Mouse (Mus musculus): ENCODE results near the gene Gsg1l.

Gsg1l gene

DNA sequence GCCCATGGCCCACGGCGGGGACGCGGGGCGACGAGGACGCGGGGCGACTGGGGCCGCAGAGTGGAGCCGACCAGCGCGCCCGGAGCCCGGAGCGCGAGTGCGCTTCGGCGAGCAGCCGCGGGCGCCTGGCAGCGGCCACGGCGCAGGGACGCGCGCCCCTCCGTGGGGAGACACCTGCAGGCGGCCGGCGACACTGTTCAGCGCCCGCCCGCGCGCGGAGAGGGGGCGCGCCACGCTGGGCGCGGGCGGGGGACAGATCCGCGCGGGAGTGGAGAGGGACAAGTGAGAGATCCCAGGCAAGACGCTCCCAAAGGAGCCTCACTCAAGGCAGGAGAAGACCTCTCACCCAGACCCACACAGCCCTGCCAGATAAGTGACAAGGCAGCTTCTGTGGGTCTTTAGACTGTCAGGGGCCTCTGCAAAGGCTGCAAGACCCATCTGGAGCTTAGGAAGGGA is at the start of gene Gsg1l:
Gsg1l (minus strand) TSS at position 126 of the 456 bp plus-strand sequence.
- no peak for DNase-seq (ENCODE audit: extremely low read depth, low read depth)

DNA sequence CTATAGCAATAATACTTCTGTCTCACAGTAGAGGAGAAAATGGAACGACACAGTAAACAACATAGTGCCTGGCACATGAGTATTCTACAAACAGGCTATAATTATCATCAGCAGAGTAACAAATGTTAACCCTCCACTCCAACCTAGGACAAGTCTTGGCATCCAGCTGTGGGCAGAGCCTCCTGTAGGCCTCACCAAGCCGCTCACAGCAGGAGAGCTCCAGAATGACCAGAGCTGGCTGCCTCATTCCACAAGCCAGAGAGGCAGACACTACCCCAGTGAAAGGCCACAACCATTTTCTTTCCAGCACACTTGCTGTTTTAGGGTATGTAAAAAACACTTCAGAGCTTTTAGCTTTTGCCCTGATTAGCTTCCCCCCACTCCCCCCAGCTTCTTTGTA is 45.5 kb upstream of the Gsg1l start:
- no peak for DNase-seq (ENCODE audit: extremely low read depth, low read depth)

DNA sequence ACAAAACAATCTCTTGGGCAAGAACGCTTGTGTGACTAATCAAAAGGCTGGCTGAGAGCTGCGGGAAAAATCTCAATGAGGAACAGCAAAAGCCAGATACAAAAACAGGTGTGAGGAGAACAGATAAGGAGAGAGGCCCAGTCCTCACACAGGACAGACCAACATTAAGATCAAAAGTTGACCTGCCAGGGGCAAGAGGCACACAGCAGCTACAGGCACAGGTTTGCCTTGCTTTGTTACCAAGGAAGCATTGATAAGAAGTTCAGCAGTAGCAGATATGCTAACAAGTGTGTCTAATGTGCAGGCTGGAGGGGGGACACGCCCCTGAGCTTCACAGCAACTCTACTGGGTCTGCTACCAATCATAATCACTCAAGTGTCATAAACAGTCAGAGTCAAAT is 44.3 kb upstream of the Gsg1l start:
- DNase-seq (ENCODE audit: extremely low read depth, low read depth): no peak

DNA sequence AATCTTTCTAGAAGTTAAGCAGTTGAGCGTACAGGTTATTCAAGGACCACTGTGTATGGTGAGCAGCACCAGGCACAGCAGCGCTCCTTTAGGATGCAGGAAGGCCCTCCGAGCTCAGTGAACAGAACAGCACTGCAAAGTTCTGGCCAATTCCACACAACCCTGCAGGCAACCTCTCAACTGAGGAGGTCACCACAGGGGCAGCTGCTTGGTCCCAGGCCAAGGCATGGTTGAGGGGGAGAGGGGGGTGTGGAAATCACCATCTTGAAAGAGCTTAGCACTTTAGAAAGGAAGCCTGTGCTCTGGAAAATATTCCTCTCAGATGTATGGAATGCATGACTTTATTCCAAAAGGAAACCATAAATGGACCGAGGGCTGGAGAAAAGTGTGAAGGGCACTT is 39.3 kb upstream of the Gsg1l start:
- DNase-seq (ENCODE audit: extremely low read depth, low read depth): no peak

DNA sequence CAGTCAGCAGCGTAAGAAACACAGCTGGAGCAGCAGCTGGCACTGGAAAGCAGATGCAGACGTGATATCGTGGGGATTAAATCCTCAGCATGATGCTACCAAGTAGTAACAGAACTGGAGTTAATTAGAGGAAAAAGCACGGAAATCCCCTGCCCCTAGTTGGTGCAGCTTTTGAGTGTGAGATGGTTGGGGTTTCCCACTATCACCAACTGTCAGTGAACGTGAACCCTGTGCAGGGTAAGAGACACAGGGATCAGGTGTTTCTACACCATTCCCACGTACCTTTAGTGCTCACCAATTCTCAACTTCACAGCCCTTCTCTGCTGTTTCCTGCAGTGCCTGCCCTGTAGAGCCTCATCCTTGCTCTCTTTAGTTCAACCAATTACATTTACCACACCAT is 37.6 kb upstream of the Gsg1l start:
- DNase-seq (ENCODE audit: extremely low read depth, low read depth): no peak

DNA sequence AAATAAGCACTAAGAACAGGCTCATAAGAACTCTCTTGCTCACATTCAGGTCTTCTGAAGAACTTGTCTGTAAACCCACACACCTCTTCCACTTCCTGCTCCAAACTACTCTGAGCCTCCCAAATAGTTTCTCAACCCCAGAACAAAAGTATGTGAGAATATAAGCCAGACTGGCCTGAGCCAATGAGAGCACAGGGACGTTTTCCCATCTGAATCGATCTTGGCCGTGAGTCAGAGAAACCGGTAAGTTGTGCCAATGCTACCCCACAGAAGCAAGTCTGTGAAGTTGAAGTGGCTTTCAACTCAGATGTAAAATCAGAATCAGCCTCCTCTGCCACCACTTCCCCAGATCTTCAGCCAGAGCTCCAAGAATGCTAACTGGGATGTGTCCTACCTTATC is 31.1 kb upstream of the Gsg1l start:
- DNase-seq (ENCODE audit: extremely low read depth, low read depth): no peak

DNA sequence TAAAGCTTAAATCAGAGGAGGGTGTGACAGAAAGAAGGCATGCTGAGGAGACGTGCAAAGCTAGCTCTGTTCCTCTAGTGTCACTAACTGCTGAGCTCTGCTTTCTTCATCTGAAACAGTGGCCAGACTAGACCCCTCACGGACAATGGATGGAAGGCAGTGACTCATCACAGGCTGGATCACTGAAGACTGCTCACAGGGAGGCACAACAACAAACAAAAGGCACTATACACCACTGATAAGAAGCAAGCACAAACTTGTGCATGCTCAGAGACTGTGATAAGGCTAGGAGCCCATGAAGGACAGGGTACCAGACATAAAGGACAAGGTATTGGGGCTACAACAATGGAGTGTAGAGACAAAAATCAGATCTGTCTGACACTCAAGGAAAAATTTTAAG is 29.0 kb upstream of the Gsg1l start:
- no peak for DNase-seq (ENCODE audit: extremely low read depth, low read depth)

DNA sequence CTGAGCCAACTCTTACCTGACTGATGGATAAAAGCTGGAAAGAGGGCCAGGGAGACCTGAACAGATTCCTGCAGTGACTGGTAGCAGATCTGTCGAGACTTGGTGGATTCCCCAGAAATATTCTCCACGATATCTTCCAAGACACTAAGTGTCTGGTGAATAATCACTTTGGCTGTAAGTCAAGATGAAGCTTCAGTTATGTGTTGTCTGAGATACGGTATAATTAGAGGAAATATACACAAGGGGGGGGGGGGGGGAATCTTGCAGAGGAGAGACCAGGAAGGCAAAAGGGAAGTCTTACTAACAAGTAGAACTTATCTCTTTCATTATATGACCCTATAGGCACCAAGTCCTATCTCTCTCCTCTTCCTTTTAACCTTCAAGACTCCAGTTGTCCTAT is 27.7 kb upstream of the Gsg1l start:
- no peak for DNase-seq (ENCODE audit: extremely low read depth, low read depth)

DNA sequence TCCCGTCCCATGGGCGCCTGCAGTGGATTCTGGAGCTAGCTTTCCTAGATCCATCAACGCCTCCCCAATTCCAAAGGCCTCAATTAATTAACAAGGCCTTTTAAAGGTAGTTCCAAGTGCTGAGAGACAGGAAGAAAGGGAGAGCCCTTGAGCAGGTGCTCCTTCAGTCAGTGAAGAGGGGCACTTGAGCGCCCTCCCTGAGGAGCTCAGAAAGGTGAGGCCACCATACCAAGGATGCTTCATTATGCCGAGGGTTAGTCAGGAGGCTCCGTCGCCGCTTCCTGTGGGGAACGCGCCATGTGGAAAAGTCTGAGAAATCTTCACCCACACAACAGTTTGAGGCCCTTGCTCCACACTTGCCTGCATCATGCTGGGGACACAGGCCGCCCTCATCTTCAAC is 18.2 kb upstream of the Gsg1l start:
- DNase-seq (ENCODE audit: extremely low read depth, low read depth): no peak

DNA sequence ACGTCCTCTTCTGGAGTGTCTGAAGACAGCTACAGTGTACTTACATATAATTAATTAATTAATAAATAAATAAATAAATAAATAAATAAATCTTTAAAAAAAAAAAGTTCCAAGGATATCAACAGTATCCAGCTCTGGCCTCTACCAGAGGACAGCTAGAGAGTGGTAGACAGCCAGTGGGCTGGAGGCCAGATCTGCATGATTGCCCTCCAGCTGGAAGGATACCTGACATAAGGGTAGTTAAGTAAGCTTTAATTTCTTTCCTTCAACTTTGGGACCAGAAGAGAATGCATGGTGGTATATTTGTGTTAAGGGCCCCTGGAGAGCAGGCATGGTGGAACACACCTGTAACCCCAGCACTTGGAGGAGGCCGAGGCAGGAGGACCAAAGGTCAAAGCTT is 17.6 kb upstream of the Gsg1l start:
- DNase-seq (ENCODE audit: extremely low read depth, low read depth): no peak

DNA sequence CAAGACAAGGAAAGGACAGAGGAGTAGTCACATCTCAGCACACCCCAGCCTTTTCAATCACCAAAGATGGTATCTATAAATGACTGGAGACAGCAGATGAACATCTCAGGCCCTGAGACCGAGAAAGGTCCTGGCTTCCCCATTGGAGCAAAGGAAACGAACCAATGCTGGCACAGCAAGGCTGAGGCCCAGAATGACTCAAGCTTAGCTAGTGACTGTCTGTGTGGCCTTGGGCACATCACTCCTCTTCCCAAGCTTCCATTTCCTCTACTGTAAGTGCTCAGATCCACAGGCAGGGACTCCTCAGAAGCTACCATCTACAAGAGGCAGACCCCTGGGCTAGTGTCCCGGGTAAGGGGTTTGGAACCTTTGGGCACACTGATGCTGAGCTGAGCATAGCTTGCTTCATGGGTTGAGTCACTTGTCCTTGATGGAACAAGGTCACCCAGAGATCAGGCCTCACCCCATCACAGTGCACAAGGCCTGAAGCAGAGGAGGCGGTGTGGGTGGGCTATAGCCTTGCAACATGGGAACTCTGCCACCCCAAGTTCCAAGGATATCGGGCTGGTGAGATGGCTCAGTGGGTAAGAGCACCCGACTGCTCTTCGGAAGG is 17.1 kb upstream of the Gsg1l start:
- DNase-seq (ENCODE audit: extremely low read depth, low read depth): no peak

DNA sequence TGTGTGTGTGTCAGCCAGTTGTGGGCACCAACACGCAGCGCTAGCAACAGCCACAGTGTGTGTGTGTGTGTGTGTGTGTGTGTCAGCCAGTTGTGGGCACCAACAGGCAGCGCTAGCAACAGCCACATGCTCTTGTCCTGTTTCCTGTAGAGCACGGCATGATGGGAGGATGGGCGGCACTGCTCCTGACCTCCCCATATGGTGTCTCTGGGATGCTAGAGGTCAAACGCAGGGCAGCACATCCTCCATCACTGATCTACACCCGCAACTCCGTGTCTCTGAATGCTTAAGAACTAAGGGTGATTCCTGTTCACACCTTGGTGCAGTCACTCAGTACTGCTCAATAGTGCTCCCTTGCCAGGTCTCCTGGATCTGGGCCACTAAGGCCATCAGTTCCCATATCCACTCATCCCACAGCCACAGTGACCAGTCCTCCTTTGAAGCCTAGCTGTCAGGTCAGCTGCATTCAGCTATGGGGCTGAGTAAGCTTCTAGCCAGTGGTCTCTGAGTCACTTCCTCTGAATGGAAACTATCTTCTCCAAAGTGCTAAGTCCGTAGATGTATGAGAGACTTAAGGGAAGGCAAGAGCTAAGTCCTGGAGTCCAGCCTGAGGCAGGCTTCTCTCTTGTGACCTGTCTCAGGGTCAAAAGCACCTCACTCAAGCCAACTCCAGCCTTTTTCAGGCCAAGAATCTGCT is 15.2 kb upstream of the Gsg1l start:
- no peak for DNase-seq (ENCODE audit: extremely low read depth, low read depth)

DNA sequence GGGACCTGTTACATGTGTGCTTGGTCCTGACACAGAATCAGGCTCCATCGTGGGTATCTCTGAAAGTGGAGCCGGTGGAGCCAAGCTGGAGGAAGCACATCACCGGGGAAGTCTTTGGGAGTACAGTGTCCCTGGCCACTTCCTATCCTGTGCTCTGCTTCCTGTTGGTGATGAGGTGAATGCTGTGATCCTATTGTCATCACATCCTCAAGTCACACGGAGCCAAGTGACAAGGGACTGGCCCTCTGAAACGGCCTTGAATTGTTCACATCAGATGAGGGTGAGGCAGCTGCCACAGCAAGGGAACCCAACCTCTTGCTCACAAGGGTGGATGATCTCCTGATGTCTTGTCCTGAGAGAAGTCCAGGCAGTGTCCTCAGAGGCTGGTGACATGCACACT is 14.4 kb upstream of the Gsg1l start:
- no peak for DNase-seq (ENCODE audit: extremely low read depth, low read depth)

DNA sequence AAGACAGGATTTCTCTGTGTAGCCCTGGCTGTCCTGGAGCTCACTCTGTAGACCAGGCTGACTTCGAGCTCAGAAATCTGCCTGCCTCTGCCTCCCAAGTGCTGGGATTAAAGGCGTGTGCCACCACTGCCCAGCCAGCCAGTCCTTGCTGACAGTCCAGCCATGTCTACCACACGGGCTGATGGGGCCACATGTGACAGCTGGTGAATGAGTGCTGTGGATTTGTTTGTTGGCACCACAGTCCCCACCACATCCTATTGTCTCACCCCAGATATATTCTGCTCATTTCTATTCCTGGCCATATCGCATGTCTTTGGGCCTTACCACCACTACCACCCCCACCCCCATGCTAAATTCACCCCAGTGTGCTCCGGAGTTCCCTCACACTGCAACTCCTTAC is 12.5 kb upstream of the Gsg1l start:
- DNase-seq (ENCODE audit: extremely low read depth, low read depth): no peak

DNA sequence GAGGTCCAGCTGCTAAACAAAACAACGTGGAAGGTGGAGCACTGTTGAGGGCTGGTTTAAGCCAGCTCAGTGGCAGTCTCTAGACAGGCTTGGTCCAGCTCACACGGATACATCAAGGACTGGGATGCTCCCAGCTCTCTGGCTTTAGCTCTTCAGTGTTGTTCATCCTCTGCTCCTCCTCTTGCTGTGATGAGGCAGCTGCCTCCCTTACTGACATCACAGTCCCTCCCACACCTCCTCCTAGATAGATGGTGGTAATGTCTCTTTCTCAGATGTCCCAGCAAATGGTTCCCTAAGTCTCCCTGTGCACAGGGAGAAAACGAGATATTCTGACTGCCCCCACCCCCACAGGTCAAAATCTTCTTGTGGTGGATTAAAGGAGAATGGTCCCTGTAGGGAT is 11.0 kb upstream of the Gsg1l start:
- DNase-seq (ENCODE audit: extremely low read depth, low read depth): no peak

DNA sequence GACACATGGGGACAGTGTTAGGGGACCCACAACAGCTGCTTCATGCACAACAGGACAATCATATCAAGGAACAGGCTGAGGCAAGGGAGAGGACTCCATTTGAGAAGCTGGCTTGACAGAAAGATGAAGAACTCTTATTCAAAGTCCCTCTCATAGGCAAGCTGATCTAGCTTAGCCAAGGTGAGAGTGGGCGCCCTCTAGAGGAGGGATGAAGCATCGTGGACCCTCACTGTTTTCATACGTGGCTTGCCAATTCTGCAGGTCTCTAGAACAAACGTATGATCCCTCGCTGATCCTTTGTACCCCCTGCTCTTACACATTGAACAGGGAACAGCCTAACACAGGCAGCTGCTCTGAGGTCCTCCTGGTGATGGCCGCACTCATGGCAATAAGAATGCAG is 7.6 kb upstream of the Gsg1l start:
- peak; percentile 46 for DNase-seq (ENCODE audit: extremely low read depth, low read depth)

DNA sequence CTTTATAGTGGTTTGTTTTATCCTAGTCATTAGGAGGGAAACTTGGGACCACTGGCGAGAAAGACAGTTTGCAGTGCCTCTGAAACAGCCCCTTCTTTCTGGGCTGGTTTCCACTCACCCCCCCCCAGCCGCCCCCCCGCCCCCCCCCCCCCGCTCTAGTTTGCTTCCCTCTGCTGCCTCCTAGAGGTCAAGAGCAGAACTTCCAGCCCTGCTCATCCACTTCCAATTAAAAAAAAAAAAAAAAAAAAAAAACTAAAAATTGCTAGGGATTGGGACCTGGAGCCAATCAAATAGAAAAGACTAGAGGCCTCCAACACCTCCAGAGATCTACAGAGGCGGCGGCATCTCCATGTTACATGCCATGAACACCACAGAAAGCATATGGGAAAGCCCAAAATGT is 5.9 kb upstream of the Gsg1l start:
- no peak for DNase-seq (ENCODE audit: extremely low read depth, low read depth)

DNA sequence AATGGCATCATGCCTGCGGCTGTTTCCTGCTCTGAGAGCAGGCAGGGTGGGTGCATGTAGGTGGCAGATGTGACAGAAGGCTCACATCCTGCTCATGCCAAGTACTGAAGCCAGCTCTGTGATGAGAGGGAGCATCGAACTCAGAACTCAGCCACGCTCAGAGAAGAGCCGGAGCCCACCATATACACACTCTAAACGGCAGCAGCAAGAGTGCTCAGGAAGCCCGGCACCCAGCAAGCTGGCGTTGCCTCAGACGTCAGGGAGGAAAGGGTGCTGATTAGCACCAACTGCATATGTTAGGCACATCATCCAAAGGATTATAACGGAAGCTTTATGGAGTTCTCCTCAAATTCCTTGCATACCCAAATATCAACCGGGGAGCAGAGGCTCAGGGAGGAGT is 5.4 kb upstream of the Gsg1l start:
- no peak for DNase-seq (ENCODE audit: extremely low read depth, low read depth)

DNA sequence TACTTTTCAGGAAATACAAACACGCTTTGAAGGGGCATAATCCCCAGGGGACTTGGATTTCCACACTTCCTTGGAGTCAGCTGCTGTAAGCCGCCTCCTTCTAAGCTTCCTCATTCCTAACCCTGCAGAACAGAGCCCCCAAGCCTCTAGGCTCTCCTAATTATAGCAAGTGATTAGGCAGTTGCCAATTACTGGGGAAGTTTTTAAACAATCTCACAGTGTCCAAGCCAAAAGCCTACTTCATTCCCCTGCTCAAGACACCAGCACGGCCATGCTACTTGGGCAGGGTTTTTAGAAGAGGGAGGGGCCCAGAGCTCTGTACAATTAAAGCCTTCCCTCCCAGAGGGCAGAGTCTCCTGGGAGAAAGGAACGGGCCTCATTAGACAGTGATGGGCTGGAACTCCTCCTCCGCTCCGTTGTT is 4.1 kb upstream of the Gsg1l start:
- no peak for DNase-seq (ENCODE audit: extremely low read depth, low read depth)

DNA sequence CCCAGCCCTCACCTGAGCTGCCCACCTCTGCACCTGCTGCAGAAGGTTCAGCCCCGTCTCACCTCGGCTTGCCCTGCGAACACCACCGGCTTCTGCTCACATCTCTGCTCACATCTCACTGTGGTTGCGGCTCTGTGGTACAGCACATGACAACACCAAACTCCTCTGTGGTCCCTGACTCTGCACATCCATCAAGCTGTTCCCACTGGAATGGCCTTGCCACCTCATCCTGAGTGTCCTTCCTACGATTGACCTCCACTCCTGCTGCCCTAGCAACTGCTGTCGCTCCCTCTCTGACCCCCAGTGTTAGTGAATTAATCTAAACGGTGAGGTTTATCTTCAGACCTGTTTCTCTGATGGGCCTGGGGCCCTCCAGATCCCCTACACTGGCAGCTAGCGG is 2.9 kb upstream of the Gsg1l start:
- no peak for DNase-seq (ENCODE audit: extremely low read depth, low read depth)

DNA sequence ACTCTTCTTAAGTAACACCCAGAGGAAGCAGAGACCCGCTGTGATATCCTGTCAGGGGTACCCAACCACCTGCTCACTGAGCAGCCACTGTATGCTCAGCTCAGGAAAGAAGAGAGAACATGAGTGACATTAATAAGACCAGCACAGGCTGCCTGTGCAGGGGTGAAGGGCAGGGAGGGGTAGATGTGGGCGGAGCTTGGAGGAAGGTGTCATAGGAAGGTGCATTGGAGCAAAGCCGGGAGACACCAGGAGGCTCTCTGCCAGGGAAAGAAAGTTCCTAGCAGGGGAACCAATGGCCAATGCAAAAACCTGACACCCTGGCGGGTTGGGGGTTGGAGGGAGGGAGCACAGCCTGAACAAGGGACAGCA is 1.8 kb upstream of the Gsg1l start:
- DNase-seq (ENCODE audit: extremely low read depth, low read depth): no peak

DNA sequence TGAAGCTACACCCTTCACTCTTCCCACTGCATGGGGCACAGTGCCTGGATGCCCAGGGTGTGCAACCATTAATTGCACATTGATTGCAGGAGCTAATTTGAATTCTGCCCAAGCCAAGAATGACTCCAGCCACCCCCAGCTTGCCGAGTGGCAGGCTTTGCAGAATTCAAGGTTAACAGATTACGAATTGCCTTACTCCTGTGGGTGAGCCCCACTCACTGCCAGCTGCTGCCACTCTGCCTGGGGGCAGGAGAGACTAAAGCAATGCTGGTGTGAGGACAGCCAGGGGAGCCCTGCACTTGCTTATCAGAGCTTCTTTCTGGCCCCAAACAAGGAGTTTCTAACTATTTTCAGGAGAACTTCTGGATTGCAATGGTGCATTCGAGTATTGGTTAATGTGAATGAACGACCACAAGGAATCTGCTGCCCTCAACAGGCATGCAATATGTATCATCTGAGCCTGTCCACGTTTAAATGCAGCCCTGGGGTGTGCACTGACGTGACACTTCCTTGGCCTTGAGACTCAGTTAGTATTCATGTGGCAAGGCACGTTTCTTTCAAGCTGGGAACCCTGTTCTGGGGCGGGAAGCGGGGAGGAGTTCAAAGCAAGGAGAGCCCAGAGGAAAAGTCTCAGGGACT is 1.2 kb upstream of the Gsg1l start:
- DNase-seq (ENCODE audit: extremely low read depth, low read depth): no peak

DNA sequence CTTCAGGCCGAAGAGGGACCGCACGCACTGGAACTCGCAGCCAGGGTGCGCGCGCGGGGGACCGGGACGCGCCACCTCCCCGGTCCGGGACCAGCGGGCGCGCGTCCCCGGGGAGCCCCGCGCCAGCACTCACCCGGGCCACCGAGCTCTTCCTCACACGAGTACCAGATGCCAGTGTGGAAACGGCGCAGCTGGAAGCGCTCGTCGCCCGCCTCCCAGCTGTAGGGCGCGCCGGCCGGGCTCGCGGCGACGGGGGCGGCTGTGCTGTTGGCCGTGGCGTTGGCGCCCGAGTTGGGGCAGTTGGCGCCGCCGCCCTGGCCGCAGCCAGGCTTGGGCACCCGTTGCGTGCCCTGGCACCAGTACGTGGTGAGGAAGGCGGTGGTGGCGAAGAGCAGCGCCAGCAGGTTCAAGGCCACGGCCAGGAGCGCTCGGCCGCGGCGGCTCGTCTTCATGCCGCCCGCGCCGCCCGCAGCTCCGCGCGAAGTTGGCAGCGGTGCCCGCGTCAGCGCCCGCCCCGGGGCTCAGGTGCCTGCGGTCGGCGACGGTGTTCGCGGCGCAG is 405 bp downstream of the Gsg1l start:
- DNase-seq (ENCODE audit: extremely low read depth, low read depth): no peak
